Mouse (Mus musculus): ENCODE results near the gene Cd200r4. TPM values are rescaled to one million over a fixed set of nuclear protein-coding genes. Genes with fewer than 3 reads are reported as not detected.
"Not testable (repeated sequence)": the region's sequence is repeated elsewhere in the genome, so short reads cannot be mapped to it uniquely, and the experiment has no call there.

Cd200r4 gene
- polyA plus RNA-seq, 1 experiment from 2014 or later: 0.07 TPM

DNA sequence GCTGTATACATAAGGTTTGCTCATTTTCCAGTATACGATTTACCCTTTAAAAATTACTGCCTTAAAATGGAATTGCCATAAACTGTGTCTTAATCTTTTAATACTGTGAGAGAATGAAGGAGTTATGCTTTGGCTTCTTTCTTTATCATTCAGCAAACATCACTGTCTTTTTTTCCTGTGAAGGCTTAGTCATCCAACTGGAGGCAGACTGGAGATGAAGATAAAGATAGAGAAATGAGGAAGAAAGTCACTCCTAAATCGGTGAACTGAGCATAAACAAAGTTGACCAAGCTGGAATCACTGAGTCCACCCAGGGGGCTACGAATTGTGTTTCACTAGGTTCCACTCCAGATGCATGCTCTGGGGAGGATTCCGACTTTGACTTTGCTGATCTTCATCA is 9.0 kb downstream of the Cd200r4 start:
- 82% methylated on average over 4 of the region's 4 CpGs for WGBS
- DNase-seq (ENCODE audit: low spot score, missing footprints) (no peak), ATAC-seq (ENCODE audit: low FRiP score) (no peak)
- Histone ChIP-seq H3K36me3 (ENCODE audit: control insufficient read depth, insufficient read depth, low read length) (no peaks in the 10 kb centered on the region), H3K4me1 (ENCODE audit: control insufficient read depth, insufficient read depth, low read length) (no peaks in the 10 kb centered on the region), H3K9ac (ENCODE audit: low read length) (no peak overlapping the region), H3K27ac (ENCODE audit: low read depth, low read length) (no peak overlapping the region), H3K4me2 (no peak overlapping the region), H3K4me3 (ENCODE audit: low read depth, low read length) (no peak overlapping the region), H3K9me3 (ENCODE audit: control insufficient read depth, low read length) (no peaks in the 10 kb centered on the region), H3K27me3 (ENCODE audit: control insufficient read depth, insufficient read depth, low read length) (no peaks in the 10 kb centered on the region)

- Histone ChIP-seq H3K9ac (ENCODE audit: low read length) (no peak overlapping the region), H3K4me3 (ENCODE audit: low read depth, low read length) (no peak overlapping the region), H3K4me2 (no peak overlapping the region), H3K27me3 (ENCODE audit: control insufficient read depth, insufficient read depth, low read length) (no peaks in the 10 kb centered on the region), H3K4me1 (ENCODE audit: control insufficient read depth, insufficient read depth, low read length) (no peaks in the 10 kb centered on the region), H3K9me3 (ENCODE audit: control insufficient read depth, low read length) (no peaks in the 10 kb centered on the region), H3K27ac (ENCODE audit: low read depth, low read length) (no peak overlapping the region), H3K36me3 (ENCODE audit: control insufficient read depth, insufficient read depth, low read length) (no peaks in the 10 kb centered on the region)
- 86% methylated on average over 3 of the region's 3 CpGs for WGBS
- DNase-seq (ENCODE audit: low spot score, missing footprints) (no peak), ATAC-seq (ENCODE audit: low FRiP score) (no peak)
Observed at GRCm38 (mm10) chr16:44832286-44832685, 20.8 kb downstream of the Cd200r4 start.

DNA sequence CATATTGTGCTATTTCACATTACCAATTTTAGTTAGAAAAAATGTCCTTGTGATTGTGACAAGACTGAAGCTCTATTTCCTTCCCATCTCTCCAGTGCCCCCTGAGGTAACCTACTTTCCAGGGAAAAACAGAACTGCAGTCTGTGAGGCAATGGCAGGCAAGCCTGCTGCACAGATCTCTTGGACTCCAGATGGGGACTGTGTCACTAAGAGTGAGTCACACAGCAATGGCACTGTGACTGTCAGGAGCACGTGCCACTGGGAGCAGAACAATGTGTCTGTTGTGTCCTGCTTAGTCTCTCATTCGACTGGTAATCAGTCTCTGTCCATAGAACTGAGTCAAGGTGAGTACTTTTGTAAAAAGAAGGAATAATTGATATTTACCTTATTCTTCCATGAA is 21.7 kb downstream of the Cd200r4 start:
- not testable (repeated sequence) for H3K27me3 ChIP-seq (ENCODE audit: control insufficient read depth, insufficient read depth, low read length); H3K4me3 ChIP-seq (ENCODE audit: low read depth, low read length); H3K36me3 ChIP-seq (ENCODE audit: control insufficient read depth, insufficient read depth, low read length); H3K4me1 ChIP-seq (ENCODE audit: control insufficient read depth, insufficient read depth, low read length); DNase-seq (ENCODE audit: low spot score, missing footprints); H3K27ac ChIP-seq (ENCODE audit: low read depth, low read length); H3K4me2 ChIP-seq; H3K9me3 ChIP-seq (ENCODE audit: control insufficient read depth, low read length); H3K9ac ChIP-seq (ENCODE audit: low read length); ATAC-seq (ENCODE audit: low FRiP score)
- 52% methylated on average over 2 of the region's 2 CpGs for WGBS

DNA sequence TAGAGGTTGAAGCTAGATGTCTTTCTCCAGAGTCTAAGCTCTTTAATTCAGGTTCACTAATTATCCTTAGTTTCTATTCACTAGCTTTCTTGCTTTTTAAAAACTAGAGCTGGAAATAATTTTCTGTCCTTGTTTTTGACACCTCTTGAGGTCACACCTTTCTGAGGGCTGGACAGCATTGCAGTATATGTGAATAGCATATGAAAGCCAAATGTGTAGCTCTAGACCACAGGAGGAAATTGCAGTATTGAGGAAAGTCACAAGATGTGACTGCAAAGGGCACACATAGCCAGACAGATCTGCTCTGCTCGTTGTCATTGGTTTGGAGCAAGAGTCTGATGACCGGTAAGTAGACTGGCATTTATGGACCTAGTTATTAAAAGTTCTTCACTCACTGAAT is 55.3 kb downstream of the Cd200r4 start, which contains the start of gene Cd200r2:
Gene Cd200r2, plus strand, starts transcription at position 301 of the 400 bp plus-strand sequence.
- H3K36me3 ChIP-seq (ENCODE audit: control insufficient read depth, insufficient read depth, low read length): no peaks in the 10 kb centered on the region
- H3K27me3 ChIP-seq (ENCODE audit: control insufficient read depth, insufficient read depth, low read length): no peaks in the 10 kb centered on the region
- no peak within 1 kb of the TSS for H3K9ac ChIP-seq (ENCODE audit: low read length)
- no peaks in the 10 kb centered on the region for H3K4me1 ChIP-seq (ENCODE audit: control insufficient read depth, insufficient read depth, low read length)
- 92% methylated on average over 2 of the region's 2 CpGs for WGBS
- no peak within 1 kb of the TSS for H3K4me3 ChIP-seq (ENCODE audit: low read depth, low read length)
- H3K4me2 ChIP-seq: no peak within 1 kb of the TSS
- H3K9me3 ChIP-seq (ENCODE audit: control insufficient read depth, low read length): no peaks in the 10 kb centered on the region
- DNase-seq (ENCODE audit: low spot score, missing footprints): no peak
- H3K27ac ChIP-seq (ENCODE audit: low read depth, low read length): no peak within 1 kb of the TSS
- no peak for ATAC-seq (ENCODE audit: low FRiP score)

DNA sequence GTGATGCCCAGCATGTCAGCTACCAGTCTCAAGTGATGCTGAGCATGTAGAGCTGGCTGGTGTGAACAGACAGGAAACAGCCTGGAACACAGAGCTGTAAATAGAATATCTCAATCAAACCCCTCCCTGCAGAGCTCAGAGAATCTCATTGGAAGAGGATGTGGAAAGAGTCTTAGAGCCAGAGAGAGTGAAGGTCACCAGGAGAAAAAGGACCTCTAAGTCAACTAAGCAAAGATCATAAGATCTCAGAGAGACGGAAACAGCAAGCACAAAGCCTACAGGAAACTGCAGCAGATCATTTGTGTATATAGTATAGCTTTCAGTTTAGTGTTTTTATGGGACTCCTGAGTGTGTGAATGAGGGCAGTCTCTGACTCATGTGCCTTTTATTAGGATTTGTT is 63.6 kb downstream of the Cd200r4 start:
- Histone ChIP-seq H3K36me3 (ENCODE audit: control insufficient read depth, insufficient read depth, low read length) (no peaks in the 10 kb centered on the region), H3K27me3 (ENCODE audit: control insufficient read depth, insufficient read depth, low read length) (no peaks in the 10 kb centered on the region)

GRCm38 (mm10) chr16:44876625-44877024 is 65.1 kb downstream of the Cd200r4 start:
- Histone ChIP-seq H3K27me3 (ENCODE audit: control insufficient read depth, insufficient read depth, low read length) (no peaks in the 10 kb centered on the region), H3K9me3 (ENCODE audit: control insufficient read depth, low read length) (no peaks in the 10 kb centered on the region), H3K4me1 (ENCODE audit: control insufficient read depth, insufficient read depth, low read length) (no peaks in the 10 kb centered on the region), H3K4me2 (no peak overlapping the region), H3K4me3 (ENCODE audit: low read depth, low read length) (no peak overlapping the region), H3K36me3 (ENCODE audit: control insufficient read depth, insufficient read depth, low read length) (no peaks in the 10 kb centered on the region), H3K27ac (ENCODE audit: low read depth, low read length) (no peak overlapping the region), H3K9ac (ENCODE audit: low read length) (no peak overlapping the region)
- WGBS: 74% methylated on average over 5 of the region's 5 CpGs
- no peak for DNase-seq (ENCODE audit: low spot score, missing footprints)
- ATAC-seq (ENCODE audit: low FRiP score): no peak

More for the DNA sequence above, 63.6 kb downstream of the Cd200r4 start:
- WGBS: 87% methylated on average over 1 of the region's 1 CpGs
- DNase-seq (ENCODE audit: low spot score, missing footprints) (no peak), ATAC-seq (ENCODE audit: low FRiP score) (no peak)
- H3K9me3 ChIP-seq (ENCODE audit: control insufficient read depth, low read length): no peaks in the 10 kb centered on the region
- no peak overlapping the region for H3K9ac ChIP-seq (ENCODE audit: low read length)
- no peak overlapping the region for H3K27ac ChIP-seq (ENCODE audit: low read depth, low read length)
- no peaks in the 10 kb centered on the region for H3K4me1 ChIP-seq (ENCODE audit: control insufficient read depth, insufficient read depth, low read length)
- H3K4me2 ChIP-seq: no peak overlapping the region
- H3K4me3 ChIP-seq (ENCODE audit: low read depth, low read length): no peak overlapping the region

DNA sequence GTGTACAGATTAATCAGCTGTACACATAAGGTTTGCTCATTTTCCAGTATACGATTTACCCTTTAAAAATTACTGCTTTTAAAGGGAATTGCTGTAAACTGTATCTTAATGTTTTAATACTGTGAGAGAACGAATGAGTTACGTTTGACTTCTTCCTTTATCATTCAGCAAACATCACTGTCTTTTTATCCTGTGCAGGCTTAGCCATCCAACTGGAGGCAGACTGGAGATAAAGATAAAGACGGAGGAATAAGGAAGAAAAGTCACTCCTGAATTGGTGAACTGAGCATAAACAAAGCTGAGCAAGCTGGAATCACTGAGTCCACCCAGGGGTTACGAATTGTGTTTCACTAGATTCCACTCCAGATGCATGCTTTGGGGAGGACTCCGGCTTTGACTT is 66.1 kb downstream of the Cd200r4 start:
- DNase-seq (ENCODE audit: low spot score, missing footprints) (no peak), ATAC-seq (ENCODE audit: low FRiP score) (no peak)
- no peaks in the 10 kb centered on the region for H3K4me1 ChIP-seq (ENCODE audit: control insufficient read depth, insufficient read depth, low read length)
- no peaks in the 10 kb centered on the region for H3K9me3 ChIP-seq (ENCODE audit: control insufficient read depth, low read length)
- H3K27me3 ChIP-seq (ENCODE audit: control insufficient read depth, insufficient read depth, low read length): no peaks in the 10 kb centered on the region
- H3K36me3 ChIP-seq (ENCODE audit: control insufficient read depth, insufficient read depth, low read length): no peaks in the 10 kb centered on the region
- H3K4me3 ChIP-seq (ENCODE audit: low read depth, low read length): no peak overlapping the region
- no peak overlapping the region for H3K9ac ChIP-seq (ENCODE audit: low read length)
- H3K27ac ChIP-seq (ENCODE audit: low read depth, low read length): no peak overlapping the region
- 87% methylated on average over 6 of the region's 6 CpGs for WGBS
- H3K4me2 ChIP-seq: no peak overlapping the region

Other genes starting within 250 kb of the Cd200r4 start
- 10.5 and 11.8 TPM in 2 replicates for gene Nepro, start 87.4 kb upstream of the Cd200r4 start, polyA plus RNA-seq (2014; fragmentation: Nextera tagmentation; extraction: Ambion mirVana)
- 37.8 and 39.8 TPM in 2 replicates for gene Gtpbp8, start 65.4 kb upstream of the Cd200r4 start, polyA plus RNA-seq (2014; fragmentation: Nextera tagmentation; extraction: Ambion mirVana)
- gene Cd200r1, start 46.0 kb upstream of the Cd200r4 start, polyA plus RNA-seq (2014; fragmentation: Nextera tagmentation; extraction: Ambion mirVana): 1.2 and 1.4 TPM in 2 replicates
- gene Cd200r2, start 55.4 kb downstream of the Cd200r4 start, polyA plus RNA-seq (2014; fragmentation: Nextera tagmentation; extraction: Ambion mirVana): not detected in 2 replicates
- not detected in 2 replicates for gene Cd200r3, start 131.9 kb downstream of the Cd200r4 start, polyA plus RNA-seq (2014; fragmentation: Nextera tagmentation; extraction: Ambion mirVana)